Mouse (Mus musculus): ENCODE measurements at regions not wholly inside any gene's neighbourhood (a gene's known extent, or its start where the extent isn't known, plus 50 kb on each side); places are given as distances from the start of the nearest gene placed in this dataset.

DNA sequence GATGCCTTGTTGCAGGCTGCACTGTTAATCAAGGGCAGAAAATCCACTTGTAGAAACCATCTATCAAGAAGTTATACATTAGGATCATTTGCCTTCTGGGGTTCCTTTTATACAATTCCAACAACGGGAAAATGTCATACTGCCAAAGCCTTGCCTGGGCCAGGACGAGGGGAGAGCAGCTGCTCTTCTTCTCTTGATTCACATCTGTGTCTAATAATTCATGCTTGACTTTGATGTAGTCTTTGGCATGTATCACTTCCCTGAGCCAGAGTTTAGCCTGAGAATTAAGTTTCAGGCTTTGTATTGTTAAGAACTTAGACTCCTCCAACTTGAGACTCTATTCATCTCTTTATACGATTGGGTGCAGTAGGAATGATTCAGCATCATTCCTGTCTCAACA, 627.2 kb downstream of the Basp1 start:
- TF ChIP-seq POLR2A (IDR thresholded peaks at IDR 0.05; ENCODE audit: borderline replicate concordance, insufficient read depth, low read length) = no peak
- no peak for TF ChIP-seq CTCF (IDR thresholded peaks at IDR 0.05; ENCODE audit: borderline replicate concordance, insufficient read depth, low read depth, low read length)
